Mouse (Mus musculus) T-helper 17 cell (primary cell): ENCODE data around the gene Cd44.

ENCODE experiments used
- in situ Hi-C, 2 experiments: fragments of 300-600 bp; cut with MboI, MseI; formaldehyde crosslinking; loops; 1 replicate in 1 of 2; 2 replicates in 1 of 2; pipeline ENCODE4 v1.15.1; 2025; ENCODE audit warnings: high pct_unique_total_duplicates in 2 of 2

Gene Cd44

DNA sequence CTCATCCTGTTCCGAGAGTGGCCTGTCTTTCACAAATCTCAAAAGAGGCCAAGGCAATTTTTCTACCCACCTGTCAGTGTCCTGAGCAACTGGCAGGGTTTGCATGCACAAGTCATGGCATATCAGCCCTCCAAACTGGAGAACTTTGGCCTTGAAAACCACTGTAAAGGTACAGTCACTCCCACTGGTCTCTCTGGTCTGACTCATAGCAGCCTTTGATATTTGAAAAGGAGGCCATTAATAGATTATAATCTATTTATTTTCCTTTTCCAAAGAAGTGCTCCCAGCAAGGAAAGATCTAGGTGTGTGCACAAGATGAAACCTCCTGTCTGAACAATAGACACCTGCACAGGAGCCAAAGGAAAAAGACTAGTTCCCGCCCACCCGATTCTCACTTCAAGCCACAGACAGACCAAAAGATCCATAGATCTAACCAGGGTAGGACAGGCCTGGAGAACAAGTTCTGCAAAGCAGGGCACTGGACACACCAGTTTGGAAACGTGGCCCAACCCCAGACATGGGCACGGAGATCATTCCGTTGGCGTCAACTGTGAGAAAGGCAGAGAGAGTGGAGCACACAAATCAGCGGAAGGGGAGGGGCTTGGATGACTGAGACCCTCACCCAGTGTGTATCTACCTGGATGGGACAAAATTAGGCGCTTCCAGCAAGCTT lies 75.4 kb downstream of the Cd44 start:
- in situ Hi-C loops: no loop called here

DNA sequence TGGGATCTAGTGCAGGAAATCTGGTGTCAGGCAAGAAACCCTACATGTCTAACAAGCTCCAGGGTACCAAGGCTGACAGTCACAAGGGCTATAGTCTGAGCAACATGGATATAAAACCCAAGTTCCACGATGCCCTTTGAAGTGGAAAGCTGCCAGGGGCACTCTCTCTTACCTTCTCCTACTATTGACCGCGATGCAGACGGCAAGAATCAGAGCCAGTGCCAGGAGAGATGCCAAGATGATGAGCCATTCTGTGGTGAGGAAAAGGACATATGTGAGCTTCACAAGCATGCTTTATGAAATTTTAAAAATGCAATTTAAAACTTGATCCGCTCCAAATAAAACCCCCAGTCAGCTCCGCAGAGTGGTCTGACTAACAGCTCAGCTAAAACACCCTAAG lies 79.4 kb downstream of the Cd44 start:
- in situ Hi-C loops: no loop called here

DNA sequence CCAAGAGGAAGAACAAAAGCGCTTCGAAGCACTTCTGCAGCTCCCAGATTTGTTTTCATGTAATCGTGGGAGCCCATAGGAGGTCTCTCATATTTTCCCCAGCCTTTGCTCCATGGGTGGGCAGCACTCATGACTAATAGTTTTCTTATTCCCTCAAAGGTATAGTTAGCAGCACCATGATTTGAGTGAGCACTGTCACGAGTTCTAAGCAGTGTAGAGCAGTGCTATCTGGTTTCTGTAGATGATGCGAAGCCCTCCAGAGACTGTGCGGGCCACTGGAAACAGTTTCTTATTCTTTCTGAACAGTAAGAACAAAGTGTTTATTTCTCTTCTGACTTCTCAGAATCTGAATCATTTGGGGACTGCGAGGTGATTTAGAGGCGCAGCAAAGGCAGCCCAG lies 80.7 kb downstream of the Cd44 start:
- in situ Hi-C loops: no loop called here

DNA sequence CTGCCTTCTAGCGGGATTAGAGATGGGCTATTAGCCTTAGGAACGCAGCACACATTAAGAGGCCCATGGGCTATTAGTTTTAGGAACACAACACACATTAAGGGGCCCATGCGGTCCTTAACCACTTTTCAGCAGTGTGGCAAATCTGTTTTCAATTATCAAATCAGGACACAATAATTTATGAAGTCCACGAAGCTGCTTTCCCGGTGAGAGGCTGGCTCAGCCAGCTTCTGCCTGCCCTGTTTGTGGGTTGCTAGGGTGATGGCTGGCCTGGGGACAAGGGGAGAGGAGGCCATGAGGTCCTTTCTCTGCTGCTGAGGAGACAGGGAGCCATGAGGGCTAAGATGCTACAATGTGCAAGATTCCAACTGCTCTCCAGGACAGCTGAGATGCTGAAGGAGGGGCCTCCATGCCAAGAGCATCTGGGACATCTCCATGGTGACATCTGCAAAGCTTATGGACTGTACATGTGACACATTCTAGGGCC lies 81.2 kb downstream of the Cd44 start:
- in situ Hi-C loops: no loop called here

DNA sequence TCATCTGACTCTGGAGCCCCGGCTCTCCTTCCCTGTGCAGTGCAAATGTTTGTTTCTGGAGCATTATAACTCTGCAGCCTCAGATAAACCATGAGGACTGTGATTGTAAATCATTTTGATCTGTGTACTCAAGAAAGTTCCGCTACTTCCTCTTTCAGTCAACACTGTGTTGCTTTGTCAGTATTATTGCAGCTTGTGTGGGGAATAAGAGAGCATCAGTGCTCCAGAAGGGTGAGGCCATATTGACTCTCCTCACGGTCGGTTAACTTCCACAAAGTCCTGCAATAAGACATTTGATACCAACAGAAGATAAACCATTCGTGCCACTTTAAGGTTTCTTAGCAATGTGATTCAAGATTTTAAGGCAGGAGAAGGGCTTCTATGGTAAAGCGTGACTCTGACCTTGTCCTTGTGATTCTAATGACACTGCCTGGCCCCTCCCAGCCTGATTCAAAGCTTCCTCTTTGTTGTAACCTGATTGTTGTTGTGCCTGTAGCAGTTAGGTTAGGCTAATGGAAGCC lies 86.1 kb downstream of the Cd44 start:
- in situ Hi-C loops: no loop called here

DNA sequence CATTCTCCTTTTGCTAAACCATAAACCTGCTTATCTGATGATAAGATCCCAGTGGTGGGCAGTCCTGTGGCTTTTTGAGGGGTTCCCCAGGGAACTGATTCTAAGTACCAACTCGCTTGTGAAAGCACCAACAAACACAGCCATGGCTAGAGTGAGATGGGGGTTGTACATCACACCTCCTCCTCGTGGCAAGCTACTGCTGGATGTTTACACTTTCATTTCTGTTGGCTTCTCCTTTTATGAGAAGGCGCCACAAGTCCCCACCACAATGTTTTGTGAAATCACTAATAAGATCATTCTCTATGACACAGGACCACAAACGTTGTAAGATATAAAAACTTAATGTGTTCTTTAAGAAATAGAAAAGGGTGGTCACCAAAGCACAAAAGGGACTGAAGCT lies 88.7 kb downstream of the Cd44 start:
- in situ Hi-C loops: no loop called here

DNA sequence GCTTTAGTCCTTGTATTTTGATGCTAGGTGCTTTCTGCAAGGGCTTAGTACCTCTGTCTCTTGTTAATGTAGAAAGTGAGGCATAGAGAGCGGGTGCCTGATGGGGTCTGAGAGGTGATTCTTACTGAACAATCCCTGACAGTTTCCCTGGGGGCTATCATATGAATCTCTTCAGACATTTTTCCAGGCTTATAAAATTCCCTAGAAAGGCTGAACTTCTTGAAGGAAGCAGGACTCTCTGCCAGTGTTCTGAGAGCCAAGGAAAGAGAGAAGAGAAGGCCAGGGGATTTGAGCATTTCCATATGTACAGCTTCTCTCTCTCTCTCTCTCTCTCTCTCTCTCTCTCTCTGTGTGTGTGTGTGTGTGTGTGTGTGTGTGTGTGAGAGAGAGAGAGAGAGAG lies 92.0 kb downstream of the Cd44 start:
- in situ Hi-C loops: loop anchor here in 1 of 2 experiments (10.0 kb wide), 1 partner anchor 725 kb away; no protein-coding TSS in a partner anchor

DNA sequence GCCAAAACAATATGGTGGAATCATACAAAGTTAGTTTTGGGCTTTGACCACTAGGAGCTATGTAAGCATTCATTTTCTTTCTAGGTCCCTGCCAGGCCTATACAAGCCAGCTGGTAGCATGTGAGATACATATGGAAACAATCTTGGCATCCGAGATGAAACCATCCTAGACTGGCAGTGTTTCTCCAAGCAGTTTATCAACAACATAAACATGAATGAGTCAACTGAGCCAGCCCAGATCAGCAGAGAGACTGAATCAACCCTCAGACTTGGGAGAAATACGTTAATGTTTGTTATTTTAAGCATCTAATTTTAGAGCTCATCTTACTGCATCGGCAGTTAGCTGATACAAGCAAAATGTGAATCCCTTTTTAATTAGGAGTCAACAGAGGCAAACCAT lies 93.8 kb downstream of the Cd44 start:
- in situ Hi-C loops: loop anchor here in 1 of 2 experiments (10.0 kb wide), 1 partner anchor 727 kb away; no protein-coding TSS in a partner anchor

DNA sequence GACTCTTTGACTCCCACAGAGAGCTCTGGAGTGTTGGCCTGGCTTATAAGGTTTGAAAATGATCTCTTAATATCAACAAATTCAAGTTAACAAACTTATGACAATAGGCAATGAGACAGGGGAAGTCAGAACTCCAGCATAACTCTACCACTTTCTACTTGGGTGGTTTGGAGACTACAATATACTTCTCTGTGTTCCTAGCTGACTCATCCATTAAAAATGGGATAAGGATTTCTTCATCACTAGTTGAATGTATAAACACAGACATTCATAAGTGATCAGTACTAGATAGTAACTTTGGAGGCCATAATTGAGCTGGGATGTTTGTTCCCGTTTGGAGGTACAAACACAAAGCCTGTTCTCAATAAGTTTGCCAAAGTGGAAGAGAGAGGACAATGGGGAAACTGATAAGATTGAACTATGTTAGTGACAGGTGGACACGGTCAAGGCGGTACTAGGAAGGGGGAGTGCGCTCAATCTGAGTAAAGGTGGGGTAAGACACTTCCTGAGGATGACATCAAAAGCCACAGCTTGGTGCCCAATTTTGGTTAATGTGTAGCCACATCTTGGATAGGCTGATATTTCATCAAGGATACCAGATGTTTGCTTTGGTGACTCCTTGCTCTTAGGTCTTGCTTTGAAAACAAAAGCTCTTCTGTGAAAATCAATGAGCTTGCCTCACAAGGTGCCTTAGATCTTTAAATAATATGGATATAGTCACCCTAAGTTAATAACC lies 95.5 kb downstream of the Cd44 start:
- in situ Hi-C loops: loop anchor here in 1 of 2 experiments (10.0 kb wide), 1 partner anchor 729 kb away; no protein-coding TSS in a partner anchor

DNA sequence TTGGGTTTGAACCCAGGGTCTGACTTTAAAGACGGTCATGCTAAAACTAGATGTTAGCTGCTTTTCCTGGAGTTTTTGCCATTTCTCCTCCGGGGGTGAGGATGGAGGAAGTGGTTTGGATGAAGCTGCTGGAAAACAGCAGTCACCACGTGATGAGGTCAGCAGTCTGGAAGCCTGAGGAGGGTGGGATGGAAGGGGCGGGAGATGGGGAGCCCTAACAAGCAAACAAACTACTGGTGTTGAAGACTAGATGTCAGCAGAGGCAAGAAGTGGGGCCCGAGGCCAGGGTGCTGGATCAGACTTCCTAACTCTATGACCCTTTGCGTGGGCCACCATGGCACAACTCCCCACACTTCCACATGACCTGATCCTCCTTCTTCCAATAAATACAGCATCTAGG lies 96.2 kb downstream of the Cd44 start:
- in situ Hi-C loops: loop anchor here in 1 of 2 experiments (10.0 kb wide), 1 partner anchor 730 kb away; no protein-coding TSS in a partner anchor

DNA sequence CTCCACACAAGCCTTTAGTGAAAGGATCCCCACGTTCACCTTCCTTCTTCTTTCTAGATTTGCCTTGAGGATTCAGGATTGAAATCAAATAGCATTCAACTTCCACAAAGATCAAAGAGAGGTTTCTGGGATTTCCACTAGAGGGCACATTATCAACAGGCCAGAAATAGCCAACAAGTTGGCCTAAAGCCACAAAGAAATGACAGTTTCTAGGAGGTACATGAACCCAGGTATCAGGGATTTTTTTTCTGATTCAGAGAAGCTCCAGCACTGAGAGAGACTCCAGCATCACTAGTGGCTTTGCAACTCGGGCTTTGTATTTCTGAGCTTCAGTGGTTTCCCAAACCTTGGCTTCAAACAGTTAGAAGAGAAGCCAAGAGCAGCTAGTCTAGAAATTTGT lies 97.4 kb downstream of the Cd44 start:
- in situ Hi-C loops: loop anchor here (5.0 to 10.0 kb wide), 5 partner anchors 88 to 731 kb away; no protein-coding TSS in a partner anchor

DNA sequence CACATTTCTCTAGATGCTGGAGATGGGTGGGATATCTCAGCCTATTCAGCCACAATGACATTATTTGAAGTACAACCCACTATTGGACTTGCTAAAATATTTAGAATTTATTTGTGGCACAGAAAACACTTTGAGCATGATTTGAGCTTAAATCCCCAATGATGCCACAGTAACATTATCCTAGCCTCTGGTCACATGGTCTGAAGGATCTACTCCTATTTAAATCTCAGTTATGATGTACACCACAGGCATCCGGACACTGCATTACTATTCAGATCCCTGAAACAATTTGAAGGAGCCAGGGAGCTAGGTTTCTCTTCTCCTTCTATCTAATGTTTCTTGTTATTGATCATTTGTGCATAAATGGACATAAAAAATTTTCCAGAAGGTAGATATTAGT lies 99.6 kb downstream of the Cd44 start:
- in situ Hi-C loops: loop anchor here (5.0 to 10.0 kb wide), 5 partner anchors 90 to 733 kb away; no protein-coding TSS in a partner anchor

DNA sequence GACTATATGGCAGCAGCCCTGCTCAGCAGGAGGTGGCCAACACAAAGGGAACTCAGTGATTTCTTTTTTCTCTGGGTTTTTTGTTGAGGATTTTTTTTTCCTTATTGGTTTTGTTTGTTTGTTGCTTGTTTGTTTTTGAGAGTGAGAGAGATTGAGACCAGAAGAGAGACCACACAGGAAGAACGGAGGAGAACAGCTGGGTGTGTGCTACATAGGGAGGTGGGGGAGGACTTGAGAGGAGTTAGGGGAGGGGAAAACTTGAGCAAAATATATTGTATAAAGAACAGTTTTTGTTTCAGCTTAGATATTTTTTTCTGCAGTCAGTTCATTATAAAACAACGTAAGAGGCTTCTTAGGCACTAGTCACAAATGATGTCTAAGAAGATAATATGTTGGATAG lies 103.3 kb downstream of the Cd44 start:
- in situ Hi-C loops: loop anchor here in 1 of 2 experiments (25.0 kb wide), 1 partner anchor 539 kb away; no protein-coding TSS in a partner anchor

DNA sequence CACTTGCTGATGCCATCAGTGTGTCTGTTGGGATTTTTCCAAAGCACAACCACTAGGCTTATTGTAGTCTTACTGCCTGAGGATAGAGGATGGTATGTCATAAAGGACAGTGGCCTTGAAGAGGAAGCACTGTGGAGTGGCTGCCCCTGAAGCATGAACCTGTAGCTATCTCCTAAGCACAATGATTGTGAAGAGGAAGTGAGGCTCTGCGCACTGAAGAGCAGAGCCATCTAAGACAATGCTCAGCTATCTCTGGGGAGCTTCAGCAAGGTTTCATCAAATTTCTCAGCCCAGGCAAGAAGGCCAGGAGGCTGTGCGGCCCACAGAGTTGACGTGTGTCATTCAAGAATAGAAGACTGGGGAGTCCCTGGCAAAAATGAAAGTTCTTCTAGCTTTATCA lies 106.4 kb downstream of the Cd44 start:
- in situ Hi-C loops: loop anchor here in 1 of 2 experiments (25.0 kb wide), 1 partner anchor 542 kb away; no protein-coding TSS in a partner anchor

DNA sequence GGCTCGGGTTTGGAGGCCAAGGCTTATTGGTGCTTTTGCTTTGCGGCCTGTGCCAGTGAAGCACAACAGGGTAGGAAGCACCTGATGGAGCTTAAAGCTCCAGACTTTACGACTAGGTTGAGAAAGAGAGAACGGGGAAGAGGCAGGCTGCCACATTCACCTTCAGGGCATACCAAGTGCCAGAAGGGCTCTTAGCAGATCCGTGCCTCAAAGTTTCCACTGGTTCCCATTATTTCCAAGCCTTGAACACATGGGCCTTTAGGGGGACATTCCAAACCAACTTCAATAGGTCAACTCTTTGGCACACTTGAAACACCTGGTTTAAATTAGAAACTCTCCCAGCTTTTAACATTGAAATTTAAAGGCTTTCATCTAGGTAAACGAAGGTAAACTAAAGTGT lies 108.7 kb downstream of the Cd44 start:
- in situ Hi-C loops: loop anchor here in 1 of 2 experiments (25.0 kb wide), 1 partner anchor 544 kb away; no protein-coding TSS in a partner anchor

DNA sequence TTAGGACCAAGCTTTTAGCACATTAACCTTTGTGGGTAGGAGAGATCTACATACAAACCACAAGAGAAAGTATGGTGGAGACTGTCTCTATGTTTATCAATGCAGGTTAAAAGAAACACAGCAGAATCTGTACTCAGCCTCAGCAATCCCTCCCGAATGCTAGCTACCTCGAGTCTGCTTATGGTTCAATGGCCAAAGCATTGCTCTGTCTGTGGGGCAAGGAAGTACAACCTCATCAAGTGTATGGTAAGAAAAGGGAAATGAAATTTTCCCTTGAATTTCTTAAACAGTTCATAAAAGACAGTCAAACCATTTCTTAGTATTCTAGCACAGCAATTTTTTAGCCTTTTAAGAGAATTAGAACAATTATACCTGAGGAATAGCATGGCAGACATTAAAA lies 109.8 kb downstream of the Cd44 start:
- in situ Hi-C loops: loop anchor here in 1 of 2 experiments (25.0 kb wide), 1 partner anchor 546 kb away; no protein-coding TSS in a partner anchor

DNA sequence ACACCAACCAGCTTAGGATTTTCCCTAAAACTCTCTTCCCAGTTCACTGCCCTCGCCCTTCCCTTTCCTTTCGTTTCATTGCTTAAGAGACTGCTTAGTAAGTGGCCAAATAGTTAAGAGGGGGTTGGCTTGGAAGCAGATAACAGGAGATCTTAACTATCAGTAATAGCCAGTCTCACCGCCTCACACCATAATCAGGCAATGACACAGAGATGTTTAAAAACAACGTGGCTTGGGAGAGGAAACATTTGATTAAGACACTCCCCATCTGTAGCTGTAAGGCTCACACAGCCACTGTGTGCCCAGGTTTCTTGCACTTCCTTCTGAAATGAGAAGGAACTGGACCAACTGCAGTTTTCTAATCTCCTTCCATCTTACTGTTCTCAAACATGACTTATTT lies 115.8 kb downstream of the Cd44 start:
- in situ Hi-C loops: loop anchor here in 1 of 2 experiments (25.0 kb wide), 1 partner anchor 552 kb away; no protein-coding TSS in a partner anchor

DNA sequence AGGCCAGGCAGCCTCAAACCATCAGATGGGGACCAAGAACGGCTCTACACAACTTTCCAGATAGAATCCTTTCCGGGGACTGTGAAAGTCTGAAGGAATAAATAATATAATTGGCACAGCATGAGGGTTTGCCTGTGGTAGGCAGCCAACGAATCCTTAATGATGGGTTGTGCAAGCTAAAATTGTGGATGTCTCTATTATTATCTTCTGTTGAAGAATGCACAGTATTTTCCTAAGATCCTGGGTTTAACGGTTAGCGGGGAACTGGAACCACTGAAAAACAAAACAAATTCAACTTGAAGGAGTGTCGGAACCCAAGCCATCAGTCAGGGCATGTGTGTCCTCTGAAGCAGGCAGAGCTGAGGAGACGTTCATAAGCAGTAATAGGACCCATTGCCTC lies 118.7 kb downstream of the Cd44 start:
- in situ Hi-C loops: loop anchor here in 1 of 2 experiments (25.0 kb wide), 1 partner anchor 555 kb away; no protein-coding TSS in a partner anchor

DNA sequence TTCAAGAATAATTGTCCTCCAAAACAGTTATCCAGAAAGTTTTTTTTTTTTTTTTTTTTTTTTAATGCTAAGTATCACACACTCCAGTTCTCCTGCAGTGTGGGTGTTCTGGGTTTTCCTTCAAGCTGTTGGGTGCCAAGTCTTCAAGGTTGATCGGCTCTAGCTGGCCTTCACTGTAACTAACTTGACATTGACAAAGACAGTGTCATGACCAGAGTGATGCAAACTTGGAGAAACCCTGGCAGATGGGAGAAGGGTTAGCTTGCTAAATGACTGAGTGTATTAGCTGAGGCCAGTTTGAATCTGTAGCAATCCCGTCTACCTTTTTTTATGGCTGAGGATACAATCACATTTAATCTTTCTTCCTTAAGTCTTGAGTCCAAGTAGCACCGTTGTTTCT lies 123.3 kb downstream of the Cd44 start:
- in situ Hi-C loops: loop anchor here (10.0 to 25.0 kb wide), 3 partner anchors 437 to 1307 kb away; no protein-coding TSS in a partner anchor

DNA sequence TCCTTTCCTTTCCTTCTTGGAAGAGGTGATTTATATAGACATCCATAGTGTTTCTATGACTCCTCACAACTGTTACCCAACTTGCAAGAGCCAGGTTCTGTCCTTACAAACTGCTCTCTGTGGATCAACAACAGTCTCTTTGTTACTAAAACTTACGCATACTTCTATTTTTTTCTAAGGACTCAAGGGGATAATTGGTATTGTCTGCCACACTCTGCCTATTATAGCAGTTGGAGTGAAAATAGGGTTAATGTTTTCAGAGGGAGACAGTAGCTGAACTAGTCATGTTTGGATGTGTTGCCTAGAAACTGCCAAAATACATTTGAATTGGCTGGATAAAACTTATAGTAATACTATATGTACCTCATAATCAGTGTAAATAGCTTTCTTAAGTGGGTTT lies 125.9 kb downstream of the Cd44 start:
- in situ Hi-C loops: loop anchor here (10.0 to 25.0 kb wide), 3 partner anchors 439 to 1309 kb away; no protein-coding TSS in a partner anchor

DNA sequence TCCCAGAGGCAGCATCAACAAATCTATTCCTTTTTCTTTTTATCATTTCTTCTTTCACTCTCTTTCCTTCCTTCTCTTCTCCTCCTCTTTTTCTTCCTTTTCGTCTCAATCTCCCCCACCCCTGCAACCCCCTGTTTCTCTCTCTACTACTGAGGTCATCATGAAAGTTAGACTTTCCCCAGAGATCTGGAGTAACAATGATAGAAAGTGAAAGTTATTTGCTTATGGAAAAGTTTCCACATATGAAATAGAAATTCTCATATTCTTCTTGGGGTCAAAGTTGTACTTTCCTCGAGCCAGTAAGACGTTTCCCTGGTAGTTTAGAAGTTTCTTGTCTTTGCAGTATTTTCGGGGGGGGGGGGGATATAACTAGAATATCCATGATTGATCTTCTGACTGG lies 126.8 kb downstream of the Cd44 start:
- in situ Hi-C loops: loop anchor here (10.0 to 25.0 kb wide), 3 partner anchors 440 to 1310 kb away; no protein-coding TSS in a partner anchor
